Mouse (Mus musculus) brain, embryonic 14.5 days (tissue): ENCODE measurements around the gene Cacna1d.

Source experiments
- CTCF ChIP-seq: fragments of 200-500 bp; IDR thresholded peaks from 2 replicates; pipeline ENCODE4 v1.5.1; 2012; ENCODE audit warnings: inconsistent platforms, mild to moderate bottlenecking, moderate library complexity, borderline replicate concordance; ENCODE audit not compliant: insufficient read depth, insufficient read length; ENCODE audit errors: extremely low read depth
- POLR2A ChIP-seq: fragments of 200-500 bp; IDR thresholded peaks from 2 replicates; pipeline ENCODE4 v1.6.1; 2012; ENCODE audit warnings: mild to moderate bottlenecking, inconsistent platforms, borderline replicate concordance; ENCODE audit not compliant: poor library complexity, insufficient read depth, insufficient read length, severe bottlenecking; ENCODE audit errors: extremely low read depth

DNA sequence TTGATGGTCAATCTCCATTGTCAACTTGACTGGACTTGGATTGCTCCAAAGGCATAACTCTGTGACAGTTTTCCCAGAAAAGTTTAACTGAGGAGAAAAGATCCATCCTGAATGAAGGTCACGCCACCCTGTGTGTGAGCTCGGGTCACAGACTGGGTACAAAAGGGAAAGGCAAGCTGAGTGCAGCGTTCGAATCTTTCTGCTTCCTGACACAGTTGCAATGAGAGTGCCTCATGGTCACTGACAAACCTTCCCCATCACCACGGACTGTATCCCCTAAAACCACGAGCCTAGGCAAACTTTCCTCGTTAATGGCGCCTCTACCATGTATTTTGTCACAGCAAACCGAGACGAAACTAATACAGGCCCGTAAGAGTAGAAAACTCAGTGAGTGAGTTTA is 325.2 kb downstream of the Cacna1d start:
- no peak for TF ChIP-seq CTCF
- no peak for TF ChIP-seq POLR2A
